Mouse (Mus musculus): ENCODE data around the gene Pde4a. TPM values are rescaled to one million over a fixed set of nuclear protein-coding genes. Genes with fewer than 3 reads are reported as not detected.

Pde4a gene
- polyA plus RNA-seq, 1 experiment, result 12.4 TPM

DNA sequence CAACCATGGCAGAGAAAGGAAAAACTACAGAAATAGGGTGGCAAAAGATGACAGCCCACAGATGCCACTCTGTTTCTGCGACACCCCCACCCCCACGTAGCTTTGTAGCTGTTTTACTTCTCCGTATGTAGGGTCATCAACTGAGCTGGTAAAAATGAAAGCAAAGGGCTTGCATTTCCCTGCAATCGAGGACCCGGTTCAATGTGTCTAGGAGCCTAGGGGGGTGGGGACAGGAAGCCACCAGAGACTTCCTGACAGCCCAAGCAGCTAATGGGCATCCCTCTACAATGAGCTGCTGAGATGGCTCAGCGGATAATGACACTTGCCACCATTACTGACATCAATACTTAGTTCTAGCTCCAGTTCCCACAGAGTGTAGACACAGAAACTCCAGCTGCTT lies 29.1 kb upstream of the Pde4a start:
- DNase-seq (ENCODE audit: low read depth in 1 of 2, low spot score in 2 of 2), result peak in 1 of 2 experiments; percentile 51
- H3K36me3 ChIP-seq (ENCODE audit: control insufficient read depth, insufficient read depth, low read length), result peaks cover 20% of the 10 kb centered on the region
- H3K4me3 ChIP-seq (ENCODE audit: extremely low read depth, insufficient read depth, insufficient read length), result no peak overlapping the region; the same call in 1 of the 2 replicates
- TF ChIP-seq POLR2A (IDR thresholded peaks at IDR 0.05; ENCODE audit: low read depth, low read length) (no peak), CTCF (IDR thresholded peaks at IDR 0.05; ENCODE audit: extremely low read depth, insufficient read depth, insufficient read length, insufficient replicate concordance) (no peak)
- peaks cover 33% of the 10 kb centered on the region for H3K4me1 ChIP-seq (ENCODE audit: control insufficient read depth, insufficient read depth, insufficient read length)
- H3K27me3 ChIP-seq (ENCODE audit: control insufficient read depth, insufficient read depth, low read length), result no peaks in the 10 kb centered on the region
- WGBS, result 11% methylated on average over 6 of the region's 6 CpGs
- peak overlapping the region; percentile 77 for H3K27ac ChIP-seq (ENCODE audit: insufficient read depth, low read length)

GRCm38 (mm10) chr9:21137229-21137628 lies 28.3 kb upstream of the Pde4a start:
- Histone ChIP-seq H3K27me3 (ENCODE audit: control insufficient read depth, insufficient read depth, low read length) (no peaks in the 10 kb centered on the region), H3K4me1 (ENCODE audit: control insufficient read depth, insufficient read depth, insufficient read length) (peaks cover 31% of the 10 kb centered on the region), H3K4me3 (ENCODE audit: extremely low read depth, insufficient read depth, insufficient read length) (no peak overlapping the region), H3K27ac (ENCODE audit: insufficient read depth, low read length) (no peak overlapping the region), H3K36me3 (ENCODE audit: control insufficient read depth, insufficient read depth, low read length) (peaks cover 25% of the 10 kb centered on the region)
- DNase-seq (ENCODE audit: low read depth in 1 of 2, low spot score in 2 of 2), result peak; percentile 59 to 70
- TF ChIP-seq CTCF (IDR thresholded peaks at IDR 0.05; ENCODE audit: extremely low read depth, insufficient read depth, insufficient read length, insufficient replicate concordance) (peak; percentile 45; the same call in 1 of the 2 replicates), POLR2A (IDR thresholded peaks at IDR 0.05; ENCODE audit: low read depth, low read length) (no peak)
- 61% methylated on average over 3 of the region's 3 CpGs for WGBS

- Histone ChIP-seq H3K27me3 (ENCODE audit: control insufficient read depth, insufficient read depth, low read length) (no peaks in the 10 kb centered on the region), H3K36me3 (ENCODE audit: control insufficient read depth, insufficient read depth, low read length) (peaks cover 34% of the 10 kb centered on the region), H3K27ac (ENCODE audit: insufficient read depth, low read length) (no peak overlapping the region), H3K4me1 (ENCODE audit: control insufficient read depth, insufficient read depth, insufficient read length) (peaks cover 25% of the 10 kb centered on the region), H3K4me3 (ENCODE audit: extremely low read depth, insufficient read depth, insufficient read length) (no peak overlapping the region)
- TF ChIP-seq POLR2A (IDR thresholded peaks at IDR 0.05; ENCODE audit: low read depth, low read length) (no peak), CTCF (IDR thresholded peaks at IDR 0.05; ENCODE audit: extremely low read depth, insufficient read depth, insufficient read length, insufficient replicate concordance) (no peak)
- no peak for DNase-seq (ENCODE audit: low read depth in 1 of 2, low spot score in 2 of 2)
- WGBS, result 87% methylated on average over 4 of the region's 4 CpGs
Observed at GRCm38 (mm10) chr9:21138386-21138785, 27.1 kb upstream of the Pde4a start.

- TF ChIP-seq POLR2A (IDR thresholded peaks at IDR 0.05; ENCODE audit: low read depth, low read length) (no peak), CTCF (IDR thresholded peaks at IDR 0.05; ENCODE audit: extremely low read depth, insufficient read depth, insufficient read length, insufficient replicate concordance) (no peak)
- H3K27ac ChIP-seq (ENCODE audit: insufficient read depth, low read length), result no peak overlapping the region
- H3K36me3 ChIP-seq (ENCODE audit: control insufficient read depth, insufficient read depth, low read length), result peaks cover 38% of the 10 kb centered on the region
- H3K27me3 ChIP-seq (ENCODE audit: control insufficient read depth, insufficient read depth, low read length), result no peaks in the 10 kb centered on the region
- no peak overlapping the region for H3K4me3 ChIP-seq (ENCODE audit: extremely low read depth, insufficient read depth, insufficient read length)
- H3K4me1 ChIP-seq (ENCODE audit: control insufficient read depth, insufficient read depth, insufficient read length), result peaks cover 10% of the 10 kb centered on the region; the same call in 1 of the 2 replicates
- 94% methylated on average over 14 of the region's 14 CpGs for WGBS
- DNase-seq (ENCODE audit: low read depth in 1 of 2, low spot score in 2 of 2), result no peak
Observed at GRCm38 (mm10) chr9:21141922-21142321, 23.6 kb upstream of the Pde4a start.

- Histone ChIP-seq H3K27me3 (ENCODE audit: control insufficient read depth, insufficient read depth, low read length) (no peaks in the 10 kb centered on the region), H3K4me1 (ENCODE audit: control insufficient read depth, insufficient read depth, insufficient read length) (peaks cover 21% of the 10 kb centered on the region; the same call in 1 of the 2 replicates), H3K4me3 (ENCODE audit: extremely low read depth, insufficient read depth, insufficient read length) (no peak overlapping the region), H3K36me3 (ENCODE audit: control insufficient read depth, insufficient read depth, low read length) (peaks cover 37% of the 10 kb centered on the region), H3K27ac (ENCODE audit: insufficient read depth, low read length) (no peak overlapping the region)
- no peak for DNase-seq (ENCODE audit: low read depth in 1 of 2, low spot score in 2 of 2)
- 91% methylated on average over 3 of the region's 3 CpGs for WGBS
- TF ChIP-seq CTCF (IDR thresholded peaks at IDR 0.05; ENCODE audit: extremely low read depth, insufficient read depth, insufficient read length, insufficient replicate concordance), result no peak
Observed at GRCm38 (mm10) chr9:21144361-21144760, 21.2 kb upstream of the Pde4a start.

DNA sequence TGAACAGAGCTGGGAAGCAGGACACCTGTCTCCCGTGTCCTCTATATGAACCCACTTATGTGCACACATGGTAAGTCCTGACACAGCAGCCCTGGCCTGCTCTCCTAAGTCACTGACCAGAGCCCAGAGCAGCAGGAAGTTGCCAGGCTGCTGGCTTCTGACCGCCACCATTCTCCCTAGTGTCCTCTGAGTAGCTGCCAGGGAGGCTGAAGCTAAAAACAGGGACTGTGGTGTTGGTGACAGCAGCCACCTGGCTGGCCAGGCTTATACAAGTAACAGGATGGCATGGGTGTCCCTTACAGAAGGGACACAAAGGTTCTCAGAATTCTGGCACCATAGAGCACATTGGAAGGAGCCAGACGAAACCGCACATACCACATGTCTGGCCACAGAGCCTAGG lies 20.1 kb upstream of the Pde4a start:
- H3K27me3 ChIP-seq (ENCODE audit: control insufficient read depth, insufficient read depth, low read length), result no peaks in the 10 kb centered on the region
- peaks cover 27% of the 10 kb centered on the region for H3K36me3 ChIP-seq (ENCODE audit: control insufficient read depth, insufficient read depth, low read length)
- DNase-seq (ENCODE audit: low read depth in 1 of 2, low spot score in 2 of 2), result no peak
- no peak overlapping the region for H3K27ac ChIP-seq (ENCODE audit: insufficient read depth, low read length)
- 89% methylated on average over 4 of the region's 4 CpGs for WGBS
- TF ChIP-seq POLR2A (IDR thresholded peaks at IDR 0.05; ENCODE audit: low read depth, low read length) (no peak), CTCF (IDR thresholded peaks at IDR 0.05; ENCODE audit: extremely low read depth, insufficient read depth, insufficient read length, insufficient replicate concordance) (no peak)
- H3K4me1 ChIP-seq (ENCODE audit: control insufficient read depth, insufficient read depth, insufficient read length), result peaks cover 21% of the 10 kb centered on the region; the same call in 1 of the 2 replicates
- no peak overlapping the region for H3K4me3 ChIP-seq (ENCODE audit: extremely low read depth, insufficient read depth, insufficient read length)

DNA sequence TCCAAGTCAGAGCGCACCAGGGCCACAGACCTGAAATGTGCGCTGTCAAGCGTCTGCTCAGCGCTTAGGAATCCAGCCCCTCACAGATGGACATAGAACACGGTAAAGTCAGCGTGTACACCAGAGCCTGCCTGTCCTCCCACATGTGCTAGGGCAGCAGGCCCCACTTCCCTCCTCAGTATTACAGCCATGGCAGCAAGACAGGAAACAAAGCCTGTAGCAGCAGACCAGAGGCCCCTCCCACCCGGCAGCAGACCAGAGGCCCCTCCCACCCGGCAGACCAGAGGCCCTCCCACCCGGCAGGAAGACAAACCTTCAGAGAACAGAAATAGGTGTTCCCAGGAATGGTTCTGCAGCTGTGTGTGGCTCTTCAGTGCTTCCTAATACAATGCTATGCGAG lies 18.8 kb upstream of the Pde4a start:
- Histone ChIP-seq H3K4me1 (ENCODE audit: control insufficient read depth, insufficient read depth, insufficient read length) (peaks cover 21% of the 10 kb centered on the region; the same call in 1 of the 2 replicates), H3K36me3 (ENCODE audit: control insufficient read depth, insufficient read depth, low read length) (peaks cover 18% of the 10 kb centered on the region), H3K27ac (ENCODE audit: insufficient read depth, low read length) (peak overlapping the region; percentile 66; the same call in 1 of the 2 replicates), H3K27me3 (ENCODE audit: control insufficient read depth, insufficient read depth, low read length) (no peaks in the 10 kb centered on the region), H3K4me3 (ENCODE audit: extremely low read depth, insufficient read depth, insufficient read length) (peak overlapping the region; percentile 33; the same call in 1 of the 2 replicates)
- no peak for TF ChIP-seq CTCF (IDR thresholded peaks at IDR 0.05; ENCODE audit: extremely low read depth, insufficient read depth, insufficient read length, insufficient replicate concordance)
- TF ChIP-seq POLR2A (IDR thresholded peaks at IDR 0.05; ENCODE audit: low read depth, low read length), result no peak
- peak; percentile 55 to 60 for DNase-seq (ENCODE audit: low read depth in 1 of 2, low spot score in 2 of 2)
- WGBS, result 12% methylated on average over 10 of the region's 10 CpGs

Measured in spleen, adult 2 months (tissue).